Mouse (Mus musculus) gastrocnemius, postnatal 10 days (tissue): ENCODE data around the gene Pcbd2. TPM values are rescaled to one million over a fixed set of nuclear protein-coding genes. Genes with fewer than 3 reads are reported as not detected.

Experiments
- DNase-seq: peaks from one replicate; pipeline ENCODE4 v3.0.0; 2021; ENCODE audit warnings: mixed read lengths
- total RNA-seq, 2 experiments: library from RNA; stranded (reverse); gene quantifications; 2 replicates each; pipeline ENCODE4 v1.2.3; 2021

Pcbd2 gene
- total RNA-seq, 2 experiments from 2014 or later: 25.8 to 30.5 TPM

GRCm38 (mm10) chr13:55733628-55734502 lies 6.7 kb downstream of the Pcbd2 start:
- no peak for DNase-seq

- no peak for DNase-seq
Measured at GRCm38 (mm10) chr13:55737885-55738284, 10.7 kb downstream of the Pcbd2 start.

GRCm38 (mm10) chr13:55742306-55742705 lies 15.1 kb downstream of the Pcbd2 start:
- no peak for DNase-seq

- DNase-seq: no peak
Measured at GRCm38 (mm10) chr13:55754380-55754779, 27.2 kb downstream of the Pcbd2 start.

- DNase-seq: no peak
Measured at GRCm38 (mm10) chr13:55756789-55757188, 29.6 kb downstream of the Pcbd2 start.

GRCm38 (mm10) chr13:55757645-55758044 lies 30.5 kb downstream of the Pcbd2 start:
- DNase-seq: no peak

GRCm38 (mm10) chr13:55760576-55760975 lies 33.4 kb downstream of the Pcbd2 start:
- no peak for DNase-seq

- no peak for DNase-seq
Measured at GRCm38 (mm10) chr13:55761486-55761885, 34.3 kb downstream of the Pcbd2 start.

- no peak for DNase-seq
Measured at GRCm38 (mm10) chr13:55774352-55774751, 47.2 kb downstream of the Pcbd2 start.

- no peak for DNase-seq
Measured at GRCm38 (mm10) chr13:55775056-55775455, 47.9 kb downstream of the Pcbd2 start.

DNA sequence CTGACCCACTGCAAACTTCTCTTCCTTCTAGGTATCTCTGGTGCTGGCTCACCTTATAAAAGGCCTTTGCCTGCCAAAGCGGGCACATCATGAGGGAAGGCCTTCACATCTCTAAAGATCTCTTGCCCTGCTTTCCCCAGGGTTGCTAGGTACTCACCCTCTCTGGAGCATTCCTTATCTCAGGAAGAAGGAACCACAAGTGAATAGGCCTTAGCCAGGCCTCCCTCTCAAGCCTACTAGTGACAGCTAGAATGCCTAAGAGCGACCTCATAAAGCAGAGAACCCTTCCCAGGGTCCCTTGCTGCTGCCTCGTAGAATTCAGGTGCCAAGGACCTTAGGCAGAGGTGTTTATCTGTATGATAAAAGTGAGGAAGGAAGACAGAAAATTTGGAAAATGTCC lies 57.1 kb downstream of the Pcbd2 start, which contains the start of gene Catsper3:
Catsper3 (plus strand) TSS at position 301 of the 400 bp plus-strand sequence.
- DNase-seq: no peak

- DNase-seq: no peak
Measured at GRCm38 (mm10) chr13:55786120-55786519, 59.0 kb downstream of the Pcbd2 start.

DNA sequence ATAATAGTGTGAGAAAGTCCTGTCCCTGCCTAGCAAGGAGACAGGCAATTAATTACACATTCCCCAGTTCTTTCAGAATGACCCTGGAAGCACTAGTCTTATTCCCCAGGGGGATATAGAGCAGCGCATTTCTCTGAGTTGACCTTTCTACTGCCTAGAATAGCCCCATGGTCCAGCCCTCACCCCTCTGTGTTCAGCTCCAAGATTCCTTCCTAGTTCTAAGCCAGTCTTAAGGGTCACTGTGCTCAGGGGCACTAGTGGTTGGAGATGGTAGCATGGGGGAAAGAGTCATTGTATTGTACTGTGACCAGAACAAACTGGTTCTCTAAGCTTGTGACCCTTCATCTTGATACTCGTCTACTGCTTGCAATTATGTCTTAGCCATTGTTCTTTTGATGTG lies 74.1 kb downstream of the Pcbd2 start:
- no peak for DNase-seq

DNA sequence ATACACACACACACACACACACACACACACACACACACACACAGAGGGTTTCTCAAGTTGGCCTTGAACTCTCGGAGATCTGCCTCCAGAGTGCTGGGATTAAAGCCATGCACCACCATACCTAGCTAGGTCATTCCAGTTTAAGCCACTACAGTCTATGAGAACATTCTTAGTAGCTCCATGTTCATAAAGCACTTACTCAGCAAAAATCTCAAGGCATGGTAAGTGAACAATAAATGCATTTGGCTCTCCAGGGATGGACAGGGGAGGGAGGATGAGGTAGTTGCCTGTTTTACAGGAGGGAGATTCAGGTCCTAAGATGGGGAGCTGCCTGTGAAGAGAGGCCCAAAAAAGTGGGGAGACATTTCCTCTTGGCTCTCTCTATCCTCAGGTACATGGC lies 76.8 kb downstream of the Pcbd2 start:
- no peak for DNase-seq

GRCm38 (mm10) chr13:55809041-55809623 lies 82.0 kb downstream of the Pcbd2 start:
- no peak for DNase-seq

GRCm38 (mm10) chr13:55809707-55810106 lies 82.5 kb downstream of the Pcbd2 start:
- DNase-seq: no peak

GRCm38 (mm10) chr13:55810947-55811346 lies 83.8 kb downstream of the Pcbd2 start:
- DNase-seq: no peak

DNA sequence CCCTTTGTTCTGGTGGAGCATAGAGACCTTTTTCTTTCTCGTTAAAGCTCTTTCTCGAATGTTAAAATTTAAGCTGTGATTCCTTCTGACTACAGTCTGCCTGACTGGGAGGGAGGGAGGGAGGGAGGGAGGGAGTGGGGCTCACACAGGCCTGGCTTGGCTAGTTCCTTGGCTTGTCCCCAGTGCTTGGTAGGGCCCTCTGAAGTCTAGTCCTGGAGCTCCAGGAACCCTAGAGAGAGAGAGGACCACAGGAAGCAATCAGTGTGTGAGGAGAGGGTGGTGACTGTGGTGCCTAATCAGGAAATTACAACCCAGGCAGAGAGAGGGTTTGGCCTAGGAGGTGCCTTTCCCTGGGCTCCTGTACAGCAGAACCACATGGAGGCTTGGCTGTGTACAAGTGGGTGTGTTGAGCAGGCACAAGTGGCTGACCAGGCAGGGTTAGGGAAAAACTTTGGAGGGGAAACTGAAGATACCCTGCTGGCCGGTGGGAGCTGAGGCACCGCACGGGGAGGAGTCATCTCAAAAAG lies 86.4 kb downstream of the Pcbd2 start:
- no peak for DNase-seq

GRCm38 (mm10) chr13:55814834-55815233 lies 87.7 kb downstream of the Pcbd2 start:
- DNase-seq: no peak

- no peak for DNase-seq
Measured at GRCm38 (mm10) chr13:55822499-55822898, 95.3 kb downstream of the Pcbd2 start.

DNA sequence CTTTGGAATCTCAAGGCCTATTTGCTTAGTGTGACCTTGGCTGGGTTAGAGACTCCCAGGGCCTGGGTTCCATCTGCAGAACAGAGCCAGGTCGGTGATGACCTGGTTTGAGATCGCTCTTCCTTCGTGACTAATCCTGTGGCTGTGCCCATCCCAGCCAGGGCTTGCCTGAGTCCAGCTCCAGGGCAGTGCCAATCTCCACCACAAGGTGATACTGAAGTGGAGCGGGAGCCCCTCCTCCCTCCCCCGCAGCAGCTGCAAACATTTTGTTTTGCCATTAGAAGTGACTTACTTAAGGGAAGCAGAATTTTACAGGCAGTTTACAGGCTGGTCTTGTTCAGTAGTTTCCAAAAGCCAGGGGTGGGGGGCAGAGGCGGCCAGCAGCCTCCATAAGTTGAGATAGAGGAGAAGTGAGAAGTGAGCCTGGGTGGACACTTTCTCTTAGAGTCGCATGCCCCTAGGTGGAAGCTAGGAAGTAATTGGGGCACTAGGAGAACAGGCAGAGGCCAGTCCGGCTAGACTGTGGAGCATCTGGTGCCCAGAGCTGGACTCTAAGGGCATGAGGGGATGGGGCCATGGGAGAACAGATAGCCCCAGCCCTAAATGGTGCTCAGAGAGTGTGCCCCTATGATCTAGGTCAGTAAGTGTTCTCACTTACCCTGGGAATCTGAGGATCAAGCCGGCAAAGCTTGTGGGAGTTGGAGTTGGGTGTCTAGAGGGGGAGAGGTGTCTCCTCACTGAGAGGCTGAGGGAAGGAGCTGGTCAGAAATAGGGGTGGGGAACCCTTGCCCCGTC lies 97.2 kb downstream of the Pcbd2 start:
- no peak for DNase-seq

DNA sequence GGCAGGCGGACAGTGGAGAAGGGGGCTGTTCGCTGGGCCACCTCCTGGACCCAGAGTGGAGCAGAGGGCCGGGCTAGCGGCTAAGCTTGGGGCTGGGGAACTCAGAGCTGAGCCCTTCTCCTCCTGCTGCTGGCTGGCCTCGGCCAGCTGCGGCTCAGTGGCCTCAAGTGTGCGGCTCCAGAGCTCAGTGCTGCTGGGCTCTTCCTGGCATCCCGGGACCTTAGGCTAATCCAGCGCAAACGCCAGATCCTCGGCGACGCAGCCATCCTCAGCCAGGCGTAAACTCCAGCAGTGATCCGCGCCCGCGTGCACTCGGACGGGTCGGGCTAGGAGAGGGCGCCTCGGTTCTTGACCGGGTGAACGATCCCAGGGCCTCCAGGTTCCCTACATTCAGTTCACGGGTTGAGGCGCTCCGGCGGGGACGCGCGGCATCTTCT lies 98.1 kb downstream of the Pcbd2 start:
- DNase-seq: no peak
